Mouse (Mus musculus) thymus, postnatal 10 days (tissue): Measurements from ENCODE around the gene Dppa4.

Source experiments
- DNase-seq, 2 experiments: peaks; one replicate each; pipeline ENCODE4 v3.0.0; 2021; ENCODE audit warnings: low spot score in 2 of 2

Dppa4 gene

GRCm38 (mm10) chr16:48323602-48324345 is 40.2 kb downstream of the Dppa4 start:
- DNase-seq: no peak

DNA sequence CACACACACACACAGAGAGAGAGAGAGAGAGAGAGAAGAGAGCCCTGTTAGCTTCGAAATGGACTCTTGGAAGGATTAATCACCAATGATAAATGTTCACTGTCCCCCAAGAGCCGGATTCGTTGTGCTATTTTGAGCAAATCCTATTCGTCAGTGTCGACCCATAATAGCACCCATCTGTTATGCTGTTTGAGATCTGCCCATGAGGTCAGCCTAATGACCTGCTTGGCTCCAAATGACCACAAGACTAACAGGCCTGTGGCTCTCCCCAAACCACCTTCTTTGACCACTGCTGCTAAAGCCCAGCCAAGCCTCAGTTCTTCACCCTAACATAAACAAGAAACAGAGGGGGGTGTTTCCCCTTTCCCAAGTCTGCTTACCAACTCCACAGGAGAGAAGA is 43.4 kb downstream of the Dppa4 start:
- no peak for DNase-seq

DNA sequence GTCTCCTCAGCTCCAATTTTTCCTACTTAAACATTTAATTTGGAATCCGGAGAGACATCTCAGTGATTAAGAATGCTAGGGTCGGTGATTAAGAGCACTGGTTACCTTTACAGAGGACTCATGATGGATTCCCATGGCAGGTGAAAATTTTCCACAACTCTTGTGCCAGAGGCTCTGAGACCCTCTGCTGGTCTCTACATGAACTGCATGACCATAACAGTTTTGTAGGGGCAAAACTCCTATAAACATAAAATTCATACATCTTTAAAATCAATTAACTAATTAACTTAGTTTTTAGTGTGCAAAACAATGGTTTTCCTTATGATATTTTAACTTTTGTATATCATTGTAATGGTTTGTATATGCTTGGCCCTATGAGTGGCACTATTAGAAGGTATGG is 44.9 kb downstream of the Dppa4 start:
- DNase-seq: no peak

DNA sequence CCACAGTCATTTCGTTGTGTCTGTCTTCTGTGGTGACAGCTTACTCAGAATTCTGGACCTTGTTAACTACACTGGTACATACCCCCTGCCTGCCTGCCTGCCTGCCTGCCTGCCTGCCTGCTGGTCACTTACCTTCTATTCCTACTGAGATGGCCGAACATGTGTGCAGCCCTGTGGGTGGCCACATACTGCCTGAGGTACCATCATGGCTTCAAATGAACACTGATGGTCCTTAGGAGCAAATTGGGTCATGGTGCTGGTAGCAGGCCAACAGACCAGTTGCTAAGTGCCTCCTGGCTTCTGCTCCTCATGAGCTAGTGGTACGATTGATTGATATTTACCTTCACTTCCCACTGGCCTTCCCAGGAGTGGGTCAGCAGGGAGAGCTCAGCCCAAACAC is 48.3 kb downstream of the Dppa4 start:
- DNase-seq: no peak

DNA sequence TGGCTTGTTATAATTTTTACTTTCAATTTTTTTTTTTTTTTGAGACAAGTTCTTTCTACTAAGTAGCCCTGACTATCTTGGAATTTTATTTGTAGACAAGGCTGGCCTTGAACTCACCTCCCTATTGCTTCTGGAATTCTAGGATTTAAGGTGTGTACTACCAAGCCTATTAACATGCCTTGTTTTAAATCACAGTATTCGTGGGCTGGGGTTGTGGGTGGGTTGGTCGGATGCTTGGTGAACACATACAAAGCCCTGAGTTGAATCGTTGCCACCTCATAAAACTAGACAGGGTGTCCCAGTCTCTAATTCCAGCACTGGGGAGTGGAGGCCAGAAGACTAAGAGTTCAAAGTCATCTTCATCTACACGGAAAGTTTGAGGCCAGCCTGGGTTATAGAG is 51.8 kb downstream of the Dppa4 start:
- DNase-seq: no peak
